Mouse (Mus musculus): ENCODE measurements around the gene Rapgef6. TPM values are rescaled to one million over a fixed set of nuclear protein-coding genes. Genes with fewer than 3 reads are reported as not detected.
"Not testable (repeated sequence)": the region's sequence is repeated elsewhere in the genome, so short reads cannot be mapped to it uniquely, and the experiment has no call there.

The Rapgef6 gene
- total RNA-seq, 2 experiments from 2014 or later = 23.0 to 24.5 TPM

DNA sequence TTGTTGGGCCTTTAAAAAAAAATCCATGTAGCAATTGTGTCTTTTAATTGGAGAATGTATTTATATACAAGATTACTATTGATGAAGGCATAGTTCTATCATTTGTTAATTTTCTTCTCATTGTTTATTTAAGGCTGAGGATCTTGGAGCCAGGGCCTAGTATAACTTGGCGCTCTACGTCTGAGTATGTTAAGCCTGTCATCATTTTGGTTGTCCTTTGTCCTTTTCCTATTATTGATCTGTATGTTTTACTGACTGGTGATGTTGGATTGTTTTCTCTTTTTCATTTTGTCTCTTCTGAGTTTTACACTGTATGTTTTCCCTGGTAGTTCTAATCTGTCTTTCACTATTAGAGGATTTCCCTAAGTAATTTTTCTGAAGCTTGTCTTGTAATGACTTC, 52.1 kb downstream of the Rapgef6 start:
- DNase-seq = no peak

DNA sequence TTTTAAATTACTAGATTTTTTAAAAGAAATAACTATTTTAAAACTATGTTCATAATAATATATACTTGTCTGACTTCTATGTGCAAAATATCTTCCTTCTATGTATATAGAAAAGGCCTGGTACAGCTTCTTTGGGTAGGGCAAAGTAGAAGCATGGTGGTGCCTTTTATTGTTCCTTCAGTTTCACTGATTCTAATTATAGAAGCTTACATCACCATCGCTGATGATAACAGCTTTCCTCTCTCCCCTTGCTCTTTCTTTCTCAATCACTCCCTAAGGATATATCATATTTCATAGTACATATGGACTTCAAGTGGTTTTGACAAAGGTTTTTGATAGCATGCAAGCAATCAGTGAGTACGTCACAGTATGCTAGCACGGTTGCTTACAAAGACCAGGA, 69.9 kb downstream of the Rapgef6 start:
- DNase-seq = no peak

DNA sequence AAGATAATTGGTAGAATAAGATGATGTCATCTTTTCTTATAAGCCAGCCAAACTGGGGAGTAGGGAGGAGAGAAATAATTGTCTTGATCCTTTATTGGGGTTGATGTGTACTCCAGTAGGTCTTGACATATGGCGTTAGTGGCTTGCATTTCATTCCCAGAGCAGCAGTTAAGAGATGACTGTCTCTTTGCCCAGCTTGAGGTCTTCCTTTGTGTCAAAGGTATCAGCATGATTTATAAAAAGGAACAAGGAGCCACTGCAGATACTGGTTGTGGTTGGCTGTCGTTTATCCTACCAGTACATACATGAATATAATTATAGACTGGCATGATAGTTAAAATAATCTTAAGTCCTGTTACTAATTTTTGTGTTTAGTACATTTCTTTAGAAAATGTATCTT, 71.4 kb downstream of the Rapgef6 start:
- DNase-seq = no peak

DNA sequence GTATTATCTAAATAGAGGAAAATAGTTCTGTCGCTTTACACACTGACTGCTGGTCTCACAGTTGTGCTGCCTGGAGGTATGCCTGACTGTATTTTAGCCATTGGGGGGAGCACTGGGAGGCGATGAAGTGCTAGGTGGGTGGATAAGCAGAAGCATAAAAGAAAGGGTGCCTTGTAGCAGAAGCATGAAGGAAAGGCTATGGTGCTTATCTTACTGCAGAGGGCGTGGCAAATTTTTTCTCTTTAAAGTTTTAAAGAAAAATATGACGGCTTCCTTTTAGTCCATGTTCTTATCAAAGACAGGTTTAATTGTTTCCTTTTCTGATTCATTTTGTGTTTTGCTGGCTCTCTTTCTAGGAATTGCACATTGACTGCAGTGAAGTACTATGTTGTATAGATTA, 72.4 kb downstream of the Rapgef6 start:
- DNase-seq = no peak

DNA sequence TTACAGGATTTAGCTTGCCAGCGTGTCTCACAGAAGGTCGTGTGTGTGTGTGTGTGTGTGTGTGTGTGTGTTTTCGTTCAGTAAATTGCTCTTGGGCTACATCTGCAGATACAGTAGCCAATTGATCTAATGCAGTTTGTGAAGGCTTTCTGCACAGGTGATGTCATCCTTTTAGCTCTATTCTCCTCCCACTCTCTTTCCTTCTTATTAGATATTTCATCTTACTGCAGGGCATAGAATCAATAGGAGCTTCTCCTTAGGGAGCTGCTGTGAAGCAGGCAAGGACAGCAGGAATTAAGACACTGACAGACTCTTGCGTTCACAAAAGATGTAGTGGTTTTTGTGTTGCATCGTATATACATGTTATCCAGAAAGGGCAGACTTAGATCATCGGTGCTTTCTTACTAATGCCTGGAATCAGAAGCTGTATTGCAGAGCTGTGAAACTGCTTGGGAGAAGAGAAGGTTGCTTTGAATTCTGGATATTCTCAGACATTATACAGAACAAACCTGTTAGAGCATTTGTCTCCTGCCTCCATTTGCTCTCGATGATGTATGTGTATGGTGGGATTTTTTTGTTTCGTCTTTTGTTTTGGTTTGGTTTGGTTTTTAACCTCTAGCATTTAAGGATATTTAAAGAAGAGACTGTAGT, 73.4 kb downstream of the Rapgef6 start:
- no peak for DNase-seq

DNA sequence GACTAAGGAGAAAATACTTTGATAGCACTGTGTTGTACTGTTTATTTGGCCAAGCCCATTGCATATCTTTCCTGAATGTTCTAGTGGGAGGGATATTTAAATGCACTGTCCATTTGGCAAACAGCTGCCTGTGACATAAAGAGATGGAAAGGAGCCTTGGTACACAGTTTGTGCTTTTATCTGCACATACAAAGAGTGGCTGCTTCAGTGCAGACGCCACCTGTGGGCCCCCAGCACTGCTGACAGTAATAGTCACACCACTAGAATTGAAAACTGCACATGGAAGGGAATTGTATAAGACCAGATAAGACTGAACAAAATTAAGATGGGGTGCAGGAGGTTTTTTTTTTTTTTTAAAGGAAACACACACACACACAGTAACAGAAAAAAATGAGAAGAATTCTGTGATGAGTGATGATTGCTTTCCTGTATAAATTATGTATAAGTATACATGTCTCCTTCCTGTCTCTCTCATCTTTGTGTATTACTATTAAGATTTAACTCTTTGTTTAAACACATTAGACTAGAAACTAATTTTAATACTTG, 75.3 kb downstream of the Rapgef6 start:
- DNase-seq = no peak

DNA sequence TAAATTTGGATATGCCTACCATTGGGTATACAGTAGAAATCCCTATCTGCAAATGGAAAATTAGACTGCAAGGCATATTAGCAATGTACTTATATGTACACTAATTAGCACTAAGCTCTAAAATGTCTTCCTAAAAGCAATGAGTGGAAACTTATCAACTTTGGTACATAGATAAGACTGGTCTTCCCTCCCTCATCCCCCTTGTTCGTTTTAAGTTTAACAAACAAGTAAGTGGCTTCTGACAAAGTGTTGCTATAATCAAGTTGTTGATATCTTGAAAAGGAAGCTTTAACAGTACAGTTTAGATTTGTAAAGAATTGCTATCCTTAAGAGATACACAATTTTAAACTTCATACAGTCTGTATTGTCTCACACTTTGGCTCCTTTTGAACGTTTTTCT, 78.5 kb downstream of the Rapgef6 start:
- DNase-seq = no peak

DNA sequence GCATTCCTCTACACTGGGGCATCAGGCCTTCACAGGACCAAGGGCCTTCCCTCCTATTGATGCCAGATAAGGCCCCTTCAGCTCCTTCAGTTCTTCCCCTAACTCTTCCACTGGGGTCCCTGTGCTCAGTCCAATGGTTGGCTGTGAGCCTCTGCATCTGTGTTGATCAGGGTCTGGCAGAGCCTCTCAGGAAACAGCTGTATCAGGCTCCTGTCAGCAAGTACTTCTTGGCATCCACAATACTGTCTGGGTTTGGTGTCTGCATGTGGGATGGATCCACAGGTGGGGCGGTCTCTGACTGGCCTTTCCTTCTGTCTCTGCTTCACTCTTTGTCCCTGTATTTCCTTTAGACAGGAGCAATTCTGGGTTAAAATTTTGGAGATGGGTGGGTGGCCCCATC, 80.1 kb downstream of the Rapgef6 start:
- not testable (repeated sequence) for DNase-seq

DNA sequence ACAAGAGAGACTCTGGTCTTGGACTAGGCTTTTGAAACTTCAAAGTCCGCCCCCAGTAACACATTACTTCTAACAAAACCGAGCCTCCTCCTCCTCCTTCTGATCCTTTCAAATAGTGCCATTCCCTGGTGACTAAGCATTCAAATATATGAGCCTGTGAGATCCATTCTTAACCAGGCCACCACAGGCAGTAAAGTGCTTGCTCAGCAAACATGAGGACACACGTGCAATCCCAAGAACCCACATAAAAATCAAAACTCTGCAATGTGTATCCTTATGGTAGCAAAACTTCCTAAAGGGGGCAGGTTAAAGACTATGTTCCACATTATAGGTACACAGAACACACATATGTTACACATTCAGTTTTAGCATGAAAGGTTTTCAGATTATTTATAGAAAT, 81.8 kb downstream of the Rapgef6 start:
- DNase-seq = no peak

DNA sequence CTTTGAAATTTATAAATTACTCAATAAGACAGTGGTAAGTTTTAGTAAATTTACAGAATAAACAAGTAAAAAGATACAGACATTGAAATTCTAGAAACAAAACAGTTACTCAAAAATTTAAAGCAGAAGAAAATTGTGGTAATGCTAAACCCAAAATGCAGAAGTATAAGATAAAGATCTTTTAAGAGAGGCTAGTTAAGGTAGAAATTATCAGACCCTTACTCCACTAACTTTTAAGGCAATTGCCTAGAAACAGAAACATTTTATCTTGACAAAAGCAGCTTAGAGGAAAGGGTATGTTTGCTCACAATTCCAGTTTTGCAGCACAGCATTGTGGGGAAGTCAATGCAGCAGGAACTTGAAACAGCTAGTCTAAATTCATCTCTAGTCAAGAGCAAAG, 91.0 kb downstream of the Rapgef6 start:
- no peak for DNase-seq

DNA sequence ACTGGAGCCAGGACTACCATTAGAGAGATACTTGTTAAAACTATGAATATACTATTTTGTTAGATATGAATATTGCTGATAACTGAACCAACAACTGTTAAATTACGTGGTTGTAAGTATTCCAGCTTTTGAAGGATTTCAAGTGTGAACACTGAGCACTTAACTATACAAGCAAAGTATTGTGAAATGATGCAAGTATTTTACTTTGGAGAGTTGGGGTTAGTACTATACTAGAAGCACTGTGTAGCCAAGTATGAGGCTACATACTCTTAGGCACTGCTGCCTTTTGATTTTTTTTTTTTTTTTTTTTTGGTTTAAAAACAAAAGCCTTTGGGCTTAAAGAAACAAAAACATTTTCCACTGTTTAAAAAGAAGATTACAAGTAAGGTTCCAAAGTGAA, 91.9 kb downstream of the Rapgef6 start:
- DNase-seq = no peak

DNA sequence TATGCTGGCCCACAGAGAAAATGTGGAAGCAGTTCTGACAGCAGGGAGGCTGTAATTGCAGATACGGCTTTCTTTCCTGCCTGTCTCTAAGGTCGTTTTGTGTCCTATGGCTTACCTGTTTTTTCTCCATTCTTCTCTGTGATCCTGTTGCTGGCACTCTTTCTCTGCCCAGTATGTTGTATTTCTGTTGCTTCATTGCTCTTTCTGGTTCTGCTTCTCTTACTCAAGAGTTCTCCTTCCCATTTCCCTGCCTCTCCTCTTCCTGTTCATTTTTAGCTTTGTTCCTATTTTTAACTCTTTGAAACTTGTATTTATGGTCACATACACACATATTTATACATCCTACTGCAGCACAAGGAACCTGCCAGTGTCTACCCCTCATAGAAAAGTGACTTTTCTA, 96.2 kb downstream of the Rapgef6 start:
- DNase-seq = no peak

DNA sequence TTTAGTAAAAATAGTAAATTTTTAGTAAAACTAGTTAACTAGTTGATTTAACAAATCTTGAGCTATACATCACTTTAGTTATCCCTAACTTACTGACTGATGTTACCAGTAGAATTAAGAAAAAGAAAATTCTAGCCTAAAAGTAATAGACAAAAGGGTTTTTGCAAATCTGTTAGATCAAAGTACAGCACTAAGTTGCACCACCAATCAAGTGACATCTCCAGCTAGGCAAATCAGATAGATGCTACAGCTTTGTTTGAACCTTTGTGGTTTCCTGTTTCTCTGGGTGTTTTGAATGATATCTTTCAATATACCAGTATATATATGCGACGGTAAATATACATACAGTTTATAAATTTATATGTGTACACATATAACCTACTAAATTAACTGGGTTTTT, 99.1 kb downstream of the Rapgef6 start:
- DNase-seq = no peak

DNA sequence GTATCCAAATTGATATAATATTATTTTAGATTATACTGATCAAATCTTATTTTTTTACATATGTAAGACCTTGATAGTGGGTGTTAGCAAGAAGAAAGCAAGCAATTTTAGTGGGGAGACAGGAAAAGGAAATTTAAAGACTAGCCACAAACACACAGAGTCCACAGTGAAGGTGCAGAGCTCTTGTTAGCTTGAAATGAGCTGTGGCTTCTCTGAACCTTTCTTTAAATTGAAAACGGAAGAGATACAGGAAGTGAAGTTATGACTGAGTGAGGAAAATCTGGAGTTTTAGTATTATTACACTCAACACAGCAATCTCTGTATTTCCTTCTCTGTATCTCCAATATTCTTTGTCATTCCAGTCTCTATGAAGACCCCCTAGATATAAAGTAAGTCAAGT, 104.3 kb downstream of the Rapgef6 start:
- no peak for DNase-seq

DNA sequence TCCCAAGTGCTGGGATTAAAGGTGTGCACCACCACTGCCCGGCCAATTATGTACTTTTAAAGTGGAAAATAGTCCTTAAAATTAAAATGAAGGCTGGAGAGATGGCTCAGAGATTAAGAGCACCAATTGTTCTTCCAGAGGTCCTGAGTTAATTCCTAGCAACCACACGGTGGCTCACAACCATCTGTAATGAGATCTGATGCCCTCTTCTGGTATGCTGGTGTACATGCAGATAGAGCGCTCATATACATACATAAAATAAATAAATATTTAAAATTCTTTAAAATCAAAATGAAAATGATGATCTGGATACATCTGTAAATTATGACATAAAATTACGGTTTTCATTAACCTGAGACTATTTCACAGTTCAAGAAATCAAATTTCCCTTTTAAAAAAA, 123.8 kb downstream of the Rapgef6 start:
- no peak for DNase-seq

DNA sequence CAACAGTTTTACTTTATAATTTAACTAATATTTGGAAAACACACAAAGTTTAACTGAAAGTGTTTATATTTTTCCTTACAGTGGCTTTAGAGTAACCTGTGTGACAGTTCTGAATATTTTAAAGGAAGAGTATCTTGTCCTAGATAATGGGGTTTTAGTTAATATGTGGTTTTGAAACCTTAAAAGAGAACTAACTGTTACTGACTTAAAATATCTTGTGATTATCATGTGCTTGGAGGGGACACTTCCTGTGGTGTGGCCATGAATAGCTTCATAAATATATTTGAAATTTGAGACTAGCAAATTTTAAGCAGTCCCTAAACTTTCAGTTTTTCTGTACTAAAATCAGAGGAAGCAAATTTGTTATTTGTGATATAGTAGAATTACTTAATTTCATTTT, 125.9 kb downstream of the Rapgef6 start:
- DNase-seq = no peak

DNA sequence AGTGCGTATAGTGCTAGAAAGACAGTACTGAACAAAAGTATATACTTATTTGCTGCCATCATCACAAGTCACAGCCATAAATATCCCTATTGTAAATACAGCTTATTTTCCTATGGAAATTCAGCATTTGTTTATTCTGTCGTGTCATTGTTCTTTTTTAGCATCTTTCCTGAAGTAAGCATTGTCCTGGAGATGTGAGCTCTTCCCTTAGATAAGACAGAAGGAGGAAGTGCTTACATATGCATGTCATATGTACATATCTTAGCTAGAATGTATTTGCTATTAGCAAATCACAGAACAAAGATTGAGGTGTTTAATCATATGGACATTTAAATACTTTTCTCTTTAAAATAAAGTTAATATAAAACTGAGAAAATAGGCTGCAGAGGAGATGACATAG, 132.8 kb downstream of the Rapgef6 start:
- no peak for DNase-seq

DNA sequence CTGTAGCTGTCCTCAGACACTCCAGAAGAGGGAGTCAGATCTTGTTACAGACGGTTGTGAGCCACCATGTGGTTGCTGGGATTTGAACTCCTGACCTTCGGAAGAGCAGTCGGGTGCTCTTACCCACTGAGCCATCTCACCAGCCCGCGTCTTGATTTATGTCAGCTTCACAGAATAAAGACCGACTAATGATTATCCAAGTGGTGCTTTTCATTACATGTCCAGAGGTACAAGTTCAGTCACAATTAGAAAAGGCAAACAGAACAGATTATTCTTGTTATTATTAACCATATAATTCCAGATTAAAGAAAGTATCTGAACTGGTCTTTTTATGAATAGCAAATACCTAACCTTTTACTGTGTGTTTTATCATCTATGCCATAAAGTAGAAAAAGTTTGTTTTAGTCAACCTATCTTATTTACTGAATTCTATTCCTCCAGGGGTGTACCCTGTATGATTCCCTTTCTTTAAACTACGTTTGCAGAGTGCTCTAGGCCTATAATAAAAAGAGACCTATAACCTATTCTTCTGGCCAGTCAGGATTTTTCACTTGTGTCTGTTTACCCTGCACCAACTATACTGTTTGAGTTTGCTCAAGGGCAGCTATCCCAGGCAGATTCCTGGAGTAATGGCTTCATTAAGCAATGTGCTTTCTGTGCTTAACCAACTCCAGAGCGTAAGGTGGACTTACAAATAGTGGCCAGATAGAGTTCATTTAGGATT, 151.1 kb downstream of the Rapgef6 start:
- DNase-seq = no peak

DNA sequence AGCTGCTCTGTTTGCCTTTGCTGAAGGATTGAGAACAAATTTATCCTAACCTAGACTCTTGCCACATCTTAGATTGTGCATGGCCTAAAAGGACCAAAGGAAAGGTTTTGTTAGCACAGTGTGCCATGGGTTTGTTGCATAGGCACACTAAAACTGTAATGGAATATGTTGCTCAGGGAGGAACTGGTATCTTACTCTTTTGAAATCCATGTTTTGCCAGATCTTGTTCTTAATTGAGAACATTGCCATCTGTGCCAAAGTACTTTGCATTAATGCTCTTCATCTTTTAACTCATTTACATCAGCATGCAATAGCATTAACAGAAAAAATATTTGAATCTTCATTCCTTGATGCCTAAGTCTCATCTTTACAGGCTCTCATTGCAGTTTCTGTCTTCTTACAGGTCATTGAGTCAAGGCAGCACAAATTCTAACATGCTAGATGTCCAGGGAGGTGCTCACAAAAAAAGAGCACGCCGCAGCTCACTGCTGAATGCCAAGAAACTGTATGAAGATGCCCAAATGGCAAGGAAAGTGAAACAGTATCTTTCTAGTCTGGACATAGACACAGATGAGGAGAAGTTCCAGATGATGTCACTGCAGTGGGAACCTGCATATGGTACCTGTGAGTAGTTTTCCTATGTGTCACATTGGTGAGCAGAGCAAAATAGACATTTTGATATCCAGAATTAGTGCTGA, 153.3 kb downstream of the Rapgef6 start:
- DNase-seq = no peak

DNA sequence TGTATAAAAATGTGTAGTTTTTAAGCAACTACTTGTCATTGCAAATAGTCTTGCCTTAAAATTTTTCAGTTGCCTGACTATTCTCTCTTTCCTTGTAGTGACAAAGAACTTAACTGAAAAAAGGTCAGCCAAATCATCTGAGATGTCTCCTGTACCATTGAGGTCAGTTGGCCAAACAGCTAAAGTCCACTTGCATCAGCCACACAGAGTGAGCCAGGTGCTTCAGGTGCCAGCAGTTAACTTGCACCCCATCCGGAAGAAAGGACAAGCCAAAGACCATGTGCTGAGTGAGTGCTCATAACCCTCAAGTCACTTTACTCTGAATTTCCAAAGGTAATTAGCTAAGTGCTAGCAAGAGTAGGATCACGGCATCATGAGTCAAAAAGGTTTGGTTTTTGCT, 156.5 kb downstream of the Rapgef6 start:
- no peak for DNase-seq

DNA sequence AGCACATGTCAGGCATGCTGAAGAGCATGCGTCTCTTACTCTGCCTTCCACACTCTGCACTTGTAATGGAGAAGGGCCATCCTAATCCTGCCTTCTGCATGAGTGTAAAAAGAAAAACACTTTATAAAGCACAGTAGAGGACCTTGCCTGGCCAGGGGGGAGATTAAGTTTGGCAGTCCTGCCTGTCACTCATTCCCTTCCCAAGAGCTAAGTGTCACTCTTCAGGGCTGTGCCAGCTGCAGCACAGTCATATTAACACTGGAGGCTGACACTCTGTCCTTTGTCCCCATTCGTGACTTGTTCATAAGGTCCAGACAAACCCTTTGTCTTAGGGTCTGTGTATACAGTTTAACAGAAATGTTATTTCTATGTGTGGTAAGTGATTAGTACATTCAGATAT, 162.2 kb downstream of the Rapgef6 start:
- DNase-seq = no peak

DNA sequence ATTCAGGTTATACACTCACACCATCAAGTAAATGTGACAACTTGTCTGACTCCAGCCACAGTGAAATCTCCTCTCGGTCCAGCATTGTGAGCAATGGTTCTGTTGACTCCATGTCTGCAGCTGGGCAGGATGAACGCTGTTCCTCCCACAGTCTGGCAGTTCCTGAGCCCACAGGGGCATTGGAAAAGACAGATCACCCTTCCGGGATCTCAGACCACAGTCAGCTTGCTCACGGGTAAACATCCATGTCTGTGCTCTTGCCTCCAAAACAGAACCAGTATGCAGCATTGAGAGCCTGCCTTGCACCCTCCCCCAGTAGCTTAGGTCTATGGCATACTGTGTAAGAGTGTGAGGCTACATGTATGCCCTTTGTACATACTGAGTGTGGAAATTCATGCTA, 167.5 kb downstream of the Rapgef6 start:
- DNase-seq = no peak

DNA sequence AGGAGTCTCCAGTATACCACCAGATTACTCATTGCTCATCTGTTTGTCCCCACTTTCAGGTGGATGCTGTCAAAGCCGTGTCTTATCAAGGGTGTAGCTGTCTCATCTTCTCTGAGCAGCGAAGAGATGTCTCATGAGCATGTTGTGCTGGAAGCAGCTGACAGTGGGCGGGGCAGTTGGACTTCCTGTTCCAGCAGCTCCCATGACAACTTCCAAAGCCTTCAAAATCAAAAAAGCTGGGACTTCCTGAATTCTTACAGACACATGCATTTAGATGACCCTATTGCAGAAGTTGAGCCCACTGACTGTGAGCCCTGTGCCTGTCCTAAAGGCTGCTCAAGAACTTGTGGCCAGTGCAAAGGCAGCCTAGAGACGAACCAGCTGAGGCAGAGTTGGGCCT, 168.5 kb downstream of the Rapgef6 start:
- DNase-seq = peak in 1 of 2 experiments; percentile 19
